Mouse (Mus musculus) erythroblast, embryonic 14.5 days (primary cell): Measurements from ENCODE around the gene Adora1.

Source experiments
- GATA1 ChIP-seq: IDR thresholded peaks from 2 replicates; pipeline ENCODE4 v1.6.1; 2012; ENCODE audit warnings: low read length, inconsistent platforms, mixed read lengths
- TAL1 ChIP-seq: IDR thresholded peaks from 3 replicates; pipeline ENCODE4 v1.6.1; 2012; ENCODE audit warnings: low read length, inconsistent platforms, mixed read lengths

DNA sequence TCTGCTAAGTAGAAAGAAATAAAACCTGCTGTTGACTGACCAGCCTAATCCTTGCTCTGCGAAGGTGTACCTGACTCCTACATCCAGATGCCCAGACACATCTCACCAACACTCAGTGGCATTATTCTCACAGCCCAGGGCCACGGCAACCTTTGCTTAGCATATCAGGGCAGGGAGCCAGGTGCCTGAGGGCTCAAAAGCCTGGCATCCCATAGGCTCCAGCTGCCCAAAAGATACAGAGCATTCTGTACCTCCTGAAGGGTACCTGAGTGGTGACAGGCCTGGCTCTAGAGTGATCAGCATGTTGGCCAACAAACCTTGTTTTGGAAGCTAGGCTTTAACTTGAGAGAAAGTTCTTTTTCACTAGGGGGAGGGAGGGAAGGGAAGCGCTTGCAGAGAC, 4.0 kb downstream of the Adora1 start:
- TF ChIP-seq TAL1: no peak
- TF ChIP-seq GATA1: no peak
